21 mouse cellular contexts compared by ENCODE assay signal in genomic region chr7:98957111-98957741, GRCm38 (mm10).
DNase-seq lines count a peak whose midpoint lies in the region; ATAC-seq and TF ChIP-seq lines count a peak whose summit lies in the region.
"Had no signal": no experiment of that assay in that cellular context is flagged by ENCODE, and none has a peak within 500 bp of the region (broad histone marks: within the 10 kb centered on the region; RNA-seq: fewer than 3 reads in every experiment).

No protein-coding gene starts in this region.

- H3K9ac ChIP-seq in kidney, embryonic 15.5 days: peak overlapping the region; percentile 10; the same call in 1 of the 2 replicates
- no peak overlapping the region for H3K9ac ChIP-seq in kidney, embryonic 14.5 days (ENCODE audit: low read depth, low read length)
- H3K9ac ChIP-seq in limb, embryonic 13.5 days: no peak overlapping the region
- H3K9ac ChIP-seq: forebrain, embryonic 12.5 days; heart, embryonic 15.5 days; liver, embryonic 12.5 days; midbrain, embryonic 12.5 days had no signal

- ATAC-seq in kidney, embryonic 15.5 days (replicated peaks; ENCODE audit: low FRiP score): no peak; the same call in 1 of the 2 replicates
- no peak for ATAC-seq in kidney, embryonic 14.5 days (ENCODE audit: low FRiP score, low TSS enrichment)
- peak; percentile 87 for ATAC-seq in limb, embryonic 13.5 days (ENCODE audit: low FRiP score, low read depth)
- ATAC-seq: hindbrain, embryonic 16.5 days; liver, embryonic 12.5 days had no signal

- DNase-seq in ovary, postnatal 10 days (ENCODE audit: low spot score): no peak
- DNase-seq in thymus, postnatal 14 days: no peak
- DNase-seq in cerebellum, adult 2 months: no peak
- DNase-seq: adrenal gland, postnatal 10 days; cerebellum, adult 18-20 months; gastrocnemius, adult 2 months; kidney, adult 11 months; layer of hippocampus, adult 9-11 months; lung, adult 18-20 months; right cerebral cortex, postnatal 14 days had no signal

- H3K27me3 ChIP-seq in kidney, embryonic 15.5 days: no peaks in the 10 kb centered on the region
- H3K27me3 ChIP-seq in kidney, embryonic 14.5 days (ENCODE audit: control insufficient read depth, insufficient read depth, low read length): no peaks in the 10 kb centered on the region
- peaks cover 55% of the 10 kb centered on the region for H3K27me3 ChIP-seq in limb, embryonic 13.5 days
- H3K27me3 ChIP-seq in cerebellum, adult 2 months (ENCODE audit: control insufficient read depth, insufficient read depth, low read length): no peaks in the 10 kb centered on the region
- H3K27me3 ChIP-seq: forebrain, embryonic 12.5 days; heart, embryonic 15.5 days; liver, embryonic 12.5 days; midbrain, embryonic 12.5 days had no signal

- 38% methylated on average over 8 of the region's 8 CpGs for WGBS in kidney, embryonic 15.5 days
- 29% methylated on average over 8 of the region's 8 CpGs for WGBS in kidney, embryonic 14.5 days
- WGBS in limb, embryonic 13.5 days: 9% methylated on average over 8 of the region's 8 CpGs
- 93% methylated on average over 8 of the region's 8 CpGs for WGBS in cerebellum, adult 2 months

- H3K4me2 ChIP-seq in kidney, embryonic 15.5 days: no peak overlapping the region
- no peak overlapping the region for H3K4me2 ChIP-seq in kidney, embryonic 14.5 days (replicated peaks; ENCODE audit: low read depth, low read length)
- H3K4me2 ChIP-seq in limb, embryonic 13.5 days (replicated peaks): 0 out of 2 replicates have a peak overlapping the region, but pooled peaks have one; percentile 14
- H3K4me2 ChIP-seq: forebrain, embryonic 12.5 days; heart, embryonic 15.5 days; liver, embryonic 12.5 days; midbrain, embryonic 12.5 days had no signal

- no peaks in the 10 kb centered on the region for H3K36me3 ChIP-seq in kidney, embryonic 15.5 days
- H3K36me3 ChIP-seq in kidney, embryonic 14.5 days (ENCODE audit: control insufficient read depth, insufficient read depth, low read length): no peaks in the 10 kb centered on the region
- no peaks in the 10 kb centered on the region for H3K36me3 ChIP-seq in limb, embryonic 13.5 days
- H3K36me3 ChIP-seq: forebrain, embryonic 12.5 days; heart, embryonic 15.5 days; liver, embryonic 12.5 days; midbrain, embryonic 12.5 days had no signal

- H3K4me3 ChIP-seq in kidney, embryonic 15.5 days (replicated peaks): no peak overlapping the region
- no peak overlapping the region for H3K4me3 ChIP-seq in kidney, embryonic 14.5 days (ENCODE audit: low read length)
- H3K4me3 ChIP-seq in embryonic fibroblast, embryonic 13.5 days (ENCODE audit: insufficient read depth, low read length): no peak overlapping the region
- no peak overlapping the region for H3K4me3 ChIP-seq in limb, embryonic 13.5 days
- H3K4me3 ChIP-seq in cerebellum, adult 2 months (replicated peaks; ENCODE audit: insufficient read depth, low read depth, low read length): no peak overlapping the region
- H3K4me3 ChIP-seq: erythroblast, embryonic 14.5 days; forebrain, embryonic 12.5 days; gastrocnemius, adult 2 months; heart, embryonic 15.5 days; liver, embryonic 12.5 days; midbrain, embryonic 12.5 days had no signal

- no peak for TF ChIP-seq CTCF in embryonic fibroblast, embryonic 13.5 days (IDR thresholded peaks at IDR 0.05; ENCODE audit: borderline replicate concordance, insufficient read depth, low read length)
- no peak for TF ChIP-seq CTCF in cerebellum, adult 2 months (IDR thresholded peaks at IDR 0.05; ENCODE audit: borderline replicate concordance, insufficient read depth, low read depth, low read length)

- TF ChIP-seq POLR2A in embryonic fibroblast, embryonic 13.5 days (IDR thresholded peaks at IDR 0.05; ENCODE audit: low read depth, low read length): no peak
- no peak for TF ChIP-seq POLR2A in cerebellum, adult 2 months (IDR thresholded peaks at IDR 0.05; ENCODE audit: borderline replicate concordance, insufficient read depth, low read length)

- H3K9me3 ChIP-seq in kidney, embryonic 15.5 days (replicated peaks): no peaks in the 10 kb centered on the region
- no peaks in the 10 kb centered on the region for H3K9me3 ChIP-seq in kidney, embryonic 14.5 days (ENCODE audit: control insufficient read depth, low read length)
- H3K9me3 ChIP-seq in limb, embryonic 13.5 days: no peaks in the 10 kb centered on the region
- H3K9me3 ChIP-seq: forebrain, embryonic 12.5 days; heart, embryonic 15.5 days; liver, embryonic 12.5 days; midbrain, embryonic 12.5 days had no signal

- H3K4me1 ChIP-seq in kidney, embryonic 15.5 days: peaks cover 29% of the 10 kb centered on the region
- peaks cover 12% of the 10 kb centered on the region for H3K4me1 ChIP-seq in kidney, embryonic 14.5 days (ENCODE audit: control insufficient read depth, insufficient read depth, low read length)
- peaks cover 5% of the 10 kb centered on the region; the same call in 1 of the 2 replicates for H3K4me1 ChIP-seq in embryonic fibroblast, embryonic 13.5 days (ENCODE audit: control insufficient read depth, insufficient read depth, low read length)
- H3K4me1 ChIP-seq in limb, embryonic 13.5 days: peaks cover 58% of the 10 kb centered on the region
- H3K4me1 ChIP-seq in cerebellum, adult 2 months (ENCODE audit: control insufficient read depth, insufficient read depth, low read length): no peaks in the 10 kb centered on the region; the same call in 1 of the 2 replicates
- H3K4me1 ChIP-seq: forebrain, embryonic 12.5 days had no signal

- H3K27ac ChIP-seq in kidney, embryonic 15.5 days: no peak overlapping the region
- no peak overlapping the region for H3K27ac ChIP-seq in kidney, embryonic 14.5 days (ENCODE audit: low read depth, low read length)
- peak overlapping the region; percentile 74; the same call in 1 of the 2 replicates for H3K27ac ChIP-seq in embryonic fibroblast, embryonic 13.5 days (ENCODE audit: insufficient read depth, low read length)
- peak overlapping the region; percentile 70; the same call in 1 of the 2 replicates for H3K27ac ChIP-seq in limb, embryonic 13.5 days
- no peak overlapping the region for H3K27ac ChIP-seq in cerebellum, adult 2 months (ENCODE audit: insufficient read depth, low read length)
- H3K27ac ChIP-seq: forebrain, embryonic 12.5 days; gastrocnemius, adult 2 months; kidney, postnatal 0 days; liver, embryonic 12.5 days; midbrain, embryonic 12.5 days had no signal

Comparison
In these comparisons a context has a peak if more than half of its experiments do, and no peak if none do; other contexts are left out.
1. H3K27ac ChIP-seq: peak in embryonic fibroblast, embryonic 13.5 days (single experiment) and limb, embryonic 13.5 days (single experiment); none in kidney, embryonic 15.5 days (single experiment), kidney, embryonic 14.5 days (single experiment) and cerebellum, adult 2 months (single experiment).